Mouse (Mus musculus) brown adipose tissue, adult 24 weeks (tissue): ENCODE measurements at regions not wholly inside any gene's neighbourhood (a gene's known extent, or its start where the extent isn't known, plus 50 kb on each side); places are given as distances from the start of the nearest gene placed in this dataset.
A peak's percentile ranks its signal among the peaks of the same experiment; 100 is the strongest.

Experiments used
- H3K27ac ChIP-seq: fragments of 200-500 bp; replicated peaks from 2 replicates; pipeline ENCODE4 v1.5.1; 2012; ENCODE audit warnings: low read depth, mild to moderate bottlenecking, low read length
- H3K4me1 ChIP-seq: fragments of 200-500 bp; 2 replicates; pipeline ENCODE4 v1.6.1; 2012; ENCODE audit warnings: low read length, mixed read lengths; ENCODE audit not compliant: control insufficient read depth, insufficient read depth, insufficient read length
- H3K4me3 ChIP-seq: fragments of 200-500 bp; 2 replicates; pipeline ENCODE4 v1.5.1; 2012; ENCODE audit warnings: low read depth, mild to moderate bottlenecking, low read length, moderate library complexity; ENCODE audit not compliant: insufficient read depth

DNA sequence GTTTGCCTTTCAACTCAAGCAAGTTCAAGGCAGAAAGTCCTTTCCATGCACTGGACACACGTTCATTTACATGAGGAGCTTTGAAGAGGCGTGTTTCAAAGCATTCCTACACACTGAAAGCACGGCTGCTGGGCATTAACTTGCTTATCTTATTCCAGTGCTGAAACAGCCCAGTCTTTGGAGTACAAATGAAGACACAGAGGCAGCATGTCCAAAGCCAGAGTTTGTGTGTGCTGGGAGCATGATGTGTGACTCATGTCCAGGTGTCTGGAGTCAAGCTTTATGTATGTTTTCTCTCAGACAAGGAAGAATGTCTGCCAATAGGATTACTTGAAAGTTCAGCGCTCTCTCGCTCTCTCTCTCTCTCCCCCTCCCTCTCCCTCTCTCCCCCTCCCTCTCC is 287.2 kb upstream of the Adamts9 start:
- peaks cover 9% of the 10 kb centered on the region; the same call in 1 of the 2 replicates for H3K4me1 ChIP-seq
- H3K27ac ChIP-seq: no peak overlapping the region
- no peak overlapping the region for H3K4me3 ChIP-seq

DNA sequence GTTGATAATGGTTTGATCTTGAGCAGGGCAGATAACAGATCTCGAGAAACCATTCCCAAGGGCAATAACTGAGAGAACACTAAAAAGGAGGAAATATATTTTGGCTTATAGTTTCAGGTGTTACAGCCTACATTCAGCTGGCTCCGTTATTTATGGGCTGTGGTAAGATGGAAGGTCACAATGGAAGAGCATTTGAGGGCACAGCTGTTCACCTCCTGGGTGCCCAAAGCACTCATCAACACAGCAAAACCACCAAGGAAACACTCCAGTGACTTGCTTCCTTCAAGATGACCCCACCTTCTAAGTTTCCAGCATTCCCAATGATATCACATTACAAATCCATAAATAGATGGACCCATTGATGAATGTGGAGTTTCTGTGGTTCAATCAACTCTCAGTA is 286.0 kb upstream of the Adamts9 start:
- Histone ChIP-seq H3K27ac (no peak overlapping the region), H3K4me3 (no peak overlapping the region), H3K4me1 (peaks cover 9% of the 10 kb centered on the region; the same call in 1 of the 2 replicates)

DNA sequence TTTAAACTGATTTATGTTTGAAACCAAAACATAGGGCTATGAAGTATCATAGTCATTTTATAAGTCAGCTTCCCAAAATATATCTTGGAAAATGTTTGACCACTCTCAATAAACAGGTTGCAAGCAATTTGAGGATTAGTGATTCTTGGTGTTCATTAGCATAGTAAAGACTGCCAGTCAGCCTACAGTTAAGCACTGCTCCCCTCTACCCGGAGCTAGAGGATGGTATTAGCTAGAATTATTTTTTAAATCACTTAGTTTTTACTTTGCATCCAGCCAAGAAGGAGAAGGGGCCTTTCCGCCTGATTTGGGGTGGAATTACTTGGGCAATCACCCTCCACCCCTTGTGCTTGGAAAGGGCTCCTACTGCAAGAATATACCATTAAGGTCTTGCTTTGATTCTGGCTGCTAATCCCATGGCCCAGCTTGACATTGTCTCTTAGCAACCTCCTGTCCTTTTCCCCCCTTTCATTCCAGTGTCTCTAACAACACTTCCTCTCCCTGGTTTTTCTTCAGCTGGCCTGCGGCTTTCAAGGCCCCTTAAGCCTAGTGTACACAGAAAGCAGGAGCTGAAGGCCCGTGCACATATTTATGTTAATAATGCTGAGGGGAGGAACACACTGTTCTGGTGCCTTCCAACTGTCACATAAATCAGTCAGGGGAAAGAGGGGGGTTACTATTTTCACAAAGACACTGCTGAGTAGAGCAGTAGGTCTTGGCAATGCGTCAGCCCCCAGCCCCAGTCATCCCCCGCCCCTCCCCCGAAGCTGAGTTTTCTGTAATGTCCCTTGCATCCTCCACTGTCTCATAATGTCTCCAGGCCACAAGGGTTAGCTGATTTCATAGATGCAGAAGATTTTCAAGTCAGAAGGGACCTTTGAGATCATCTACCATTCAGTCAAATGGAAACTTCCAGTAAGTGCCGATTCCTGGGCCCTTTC is 280.6 kb upstream of the Adamts9 start:
- Histone ChIP-seq H3K4me3 (no peak overlapping the region), H3K27ac (no peak overlapping the region), H3K4me1 (no peaks in the 10 kb centered on the region)

- H3K4me1 ChIP-seq: peaks cover 4% of the 10 kb centered on the region
- H3K27ac ChIP-seq: no peak overlapping the region
- H3K4me3 ChIP-seq: no peak overlapping the region
These were observed 274.8 kb upstream of the Adamts9 start for GRCm38 (mm10) chr6:93218015-93218593.

- Histone ChIP-seq H3K4me3 (no peak overlapping the region), H3K4me1 (peaks cover 3% of the 10 kb centered on the region), H3K27ac (no peak overlapping the region)
These were observed 257.6 kb upstream of the Adamts9 start for GRCm38 (mm10) chr6:93200886-93201285.

- H3K4me3 ChIP-seq: no peak overlapping the region
- H3K27ac ChIP-seq: no peak overlapping the region
- H3K4me1 ChIP-seq: peaks cover 3% of the 10 kb centered on the region
These were observed 251.4 kb upstream of the Adamts9 start for GRCm38 (mm10) chr6:93194741-93195140.

DNA sequence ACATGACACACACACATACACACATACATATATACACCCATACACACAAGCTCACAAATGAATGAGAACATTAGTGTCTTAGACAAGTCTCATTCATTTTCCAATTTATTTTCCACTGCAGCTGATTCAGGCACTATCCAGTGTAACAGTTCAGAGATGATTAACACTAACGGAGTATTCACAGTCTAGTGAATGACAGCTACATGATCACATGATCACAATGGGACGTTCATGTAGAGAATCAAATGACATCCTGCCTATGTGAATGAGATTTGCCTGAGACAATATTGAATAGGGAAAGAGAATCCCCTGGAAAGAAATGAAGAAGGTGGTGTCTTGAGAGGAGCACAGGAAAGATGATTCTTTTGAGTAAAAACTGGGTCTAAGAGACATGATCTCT is 249.7 kb upstream of the Adamts9 start:
- H3K27ac ChIP-seq: no peak overlapping the region
- peaks cover 3% of the 10 kb centered on the region for H3K4me1 ChIP-seq
- H3K4me3 ChIP-seq: no peak overlapping the region

DNA sequence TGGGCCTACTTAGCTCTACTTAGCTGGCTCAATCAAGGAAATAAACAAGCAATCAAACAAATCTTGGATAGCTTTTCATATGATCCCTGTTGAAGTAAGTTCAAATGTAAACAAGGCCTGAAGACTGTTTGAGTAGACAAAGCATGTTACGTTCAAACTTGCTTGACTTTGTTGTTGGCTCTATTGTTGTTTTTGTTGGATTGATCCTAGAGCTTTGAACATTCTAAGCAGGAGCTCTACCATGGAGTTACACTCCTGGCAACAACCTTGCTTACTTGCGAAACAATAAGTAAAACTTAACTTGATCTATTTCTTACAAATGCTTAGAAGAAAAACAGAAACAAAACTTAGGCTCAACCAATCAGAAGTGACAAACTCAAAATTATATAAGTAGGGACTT is 247.7 kb upstream of the Adamts9 start:
- H3K27ac ChIP-seq: no peak overlapping the region
- no peak overlapping the region for H3K4me3 ChIP-seq
- H3K4me1 ChIP-seq: peaks cover 3% of the 10 kb centered on the region

DNA sequence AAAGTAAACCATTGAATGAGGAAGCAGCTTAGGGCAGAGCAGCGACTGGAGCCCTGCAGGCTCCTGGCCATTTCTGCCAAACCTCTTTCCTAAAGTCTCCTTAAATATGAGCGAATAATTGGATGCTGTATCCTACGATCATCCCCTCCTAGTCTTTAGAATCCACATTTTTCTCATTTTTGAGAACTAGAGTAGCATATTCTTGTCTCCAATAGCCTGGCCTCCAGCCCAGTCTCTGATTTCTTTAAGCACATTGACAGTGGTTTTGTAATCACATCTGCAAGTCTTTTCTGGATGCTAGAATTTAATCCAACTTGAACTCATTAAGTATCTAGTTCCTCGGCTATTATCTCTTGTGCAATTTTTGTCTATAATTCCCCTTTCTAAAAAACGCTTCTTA is 225.2 kb upstream of the Adamts9 start:
- peak overlapping the region; percentile 89 for H3K27ac ChIP-seq
- peaks cover 25% of the 10 kb centered on the region for H3K4me1 ChIP-seq
- no peak overlapping the region for H3K4me3 ChIP-seq

DNA sequence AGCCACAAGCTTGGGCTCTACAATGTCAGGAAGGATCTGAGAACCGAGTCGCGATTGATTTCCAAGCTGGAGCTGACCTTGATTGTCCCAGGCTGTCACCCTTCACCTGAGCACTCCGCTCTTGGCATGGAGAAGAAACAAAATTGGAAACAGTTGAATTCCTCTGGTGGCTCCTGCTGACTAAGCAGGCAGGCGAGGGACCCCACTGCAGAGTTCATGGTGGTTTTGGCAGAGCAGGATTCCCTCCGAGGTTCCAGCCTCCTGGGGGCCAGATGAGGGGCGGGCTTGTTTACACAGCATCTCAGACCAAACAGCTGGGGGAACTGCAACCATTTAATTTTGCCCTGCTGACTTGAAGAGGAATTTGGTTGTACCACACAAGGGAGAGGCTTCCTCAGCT is 224.0 kb upstream of the Adamts9 start:
- no peak overlapping the region for H3K4me3 ChIP-seq
- peak overlapping the region; percentile 89 for H3K27ac ChIP-seq
- peaks cover 23% of the 10 kb centered on the region for H3K4me1 ChIP-seq

GRCm38 (mm10) chr6:93165942-93166341 is 222.7 kb upstream of the Adamts9 start:
- no peak overlapping the region for H3K4me3 ChIP-seq
- H3K27ac ChIP-seq: peak overlapping the region; percentile 81
- peaks cover 19% of the 10 kb centered on the region for H3K4me1 ChIP-seq

GRCm38 (mm10) chr6:93152431-93153208 is 209.3 kb upstream of the Adamts9 start:
- Histone ChIP-seq H3K4me1 (peaks cover 3% of the 10 kb centered on the region), H3K4me3 (no peak overlapping the region), H3K27ac (no peak overlapping the region)

- Histone ChIP-seq H3K4me1 (peaks cover 3% of the 10 kb centered on the region; the same call in 1 of the 2 replicates), H3K4me3 (no peak overlapping the region), H3K27ac (peak overlapping the region; percentile 89)
These were observed 207.2 kb upstream of the Adamts9 start for GRCm38 (mm10) chr6:93150531-93150930.

GRCm38 (mm10) chr6:93149956-93150355 is 206.7 kb upstream of the Adamts9 start:
- H3K4me1 ChIP-seq: peaks cover 3% of the 10 kb centered on the region; the same call in 1 of the 2 replicates
- H3K4me3 ChIP-seq: no peak overlapping the region
- H3K27ac ChIP-seq: peak overlapping the region; percentile 83

DNA sequence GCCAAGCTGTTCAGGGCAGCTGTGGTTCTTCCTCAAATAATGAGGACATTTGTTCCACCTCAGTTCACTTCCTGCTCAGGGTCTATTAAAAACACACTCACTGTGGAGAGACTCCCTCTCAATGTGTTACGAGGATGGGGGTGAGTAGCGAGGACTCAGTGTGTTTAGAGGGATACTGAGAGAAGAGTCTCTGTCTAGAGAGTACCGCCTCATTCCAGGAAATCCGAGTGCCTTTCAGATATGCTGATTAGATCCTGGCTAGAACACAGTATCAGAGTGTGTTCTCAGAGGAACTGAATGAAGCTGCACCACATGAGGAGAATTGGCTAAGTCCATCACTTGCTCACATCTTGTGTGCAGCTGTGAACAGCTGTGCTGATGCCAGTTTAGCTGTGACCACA is 197.0 kb upstream of the Adamts9 start:
- Histone ChIP-seq H3K27ac (no peak overlapping the region), H3K4me3 (no peak overlapping the region), H3K4me1 (0 out of 2 replicates have a peak, but pooled peaks cover 2% of the 10 kb centered on the region)
